Mouse (Mus musculus): ENCODE results near the gene Atl1.

DNA sequence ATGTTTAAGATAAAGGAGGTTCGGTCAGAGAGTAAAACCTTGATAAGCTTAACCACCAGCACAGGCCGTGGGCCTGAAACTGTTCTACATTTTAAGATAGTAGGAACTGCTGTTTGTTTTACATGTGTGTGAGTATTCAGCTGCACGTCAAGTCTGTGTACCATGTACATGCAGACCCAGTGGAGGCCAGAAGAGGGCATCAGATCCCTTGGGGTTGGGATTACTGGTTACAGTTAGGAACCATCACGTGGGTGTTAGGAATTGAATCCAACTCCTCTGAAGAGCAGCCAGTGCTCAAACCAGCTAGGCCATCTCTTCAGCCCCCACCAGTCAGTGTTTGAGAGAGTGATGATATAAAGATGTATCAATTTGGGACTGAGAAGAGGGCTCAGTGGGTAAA, 70.1 kb downstream of the Atl1 start:
- TF ChIP-seq CTCF (IDR thresholded peaks at IDR 0.05; ENCODE audit: low read depth) (peak; percentile 76), EP300 (IDR thresholded peaks at IDR 0.05; ENCODE audit: low read depth) (no peak)

Data from heart, postnatal 0 days (tissue).